Mouse (Mus musculus) hematopoietic stem cell, adult 5-6 weeks (primary cell): Measurements from ENCODE around the gene Ralb. TPM values are rescaled to one million over a fixed set of nuclear protein-coding genes. Genes with fewer than 3 reads are reported as not detected.
A peak's percentile ranks its signal among the peaks of the same experiment; 100 is the strongest.

Source experiments
- ATAC-seq, 2 experiments: fragments of 125-278 bp in 1 of 2; replicated peaks in 1 of 2; 2 replicates each; pipeline ENCODE4 v1.8.0; 2016 to 2017; ENCODE audit warnings: inconsistent platforms in 2 of 2, mild to moderate bottlenecking in 2 of 2, moderate number of reproducible peaks in 2 of 2, low read depth in 1 of 2, moderate TSS enrichment in 1 of 2; ENCODE audit not compliant: low FRiP score in 2 of 2, poor library complexity in 2 of 2, severe bottlenecking in 2 of 2, insufficient read depth in 1 of 2, low TSS enrichment in 1 of 2
- total RNA-seq: library from RNA; stranded (forward); fragments of 172-1452, 232-1000 nt; gene quantifications from 2 replicates; pipeline ENCODE4 v1.2.3, GENCODE M21; 2017

Ralb gene
- total RNA-seq, 1 experiment from 2014 or later, result 10.6 TPM

- no peak for ATAC-seq
These were observed 25.0 kb downstream of the Ralb start for GRCm38 (mm10) chr1:119479641-119480040.

- ATAC-seq, result peak; percentile 55 to 73
These were observed 27.7 kb downstream of the Ralb start for GRCm38 (mm10) chr1:119476905-119477353.

- ATAC-seq, result peak in 1 of 2 experiments; percentile 30; a peak in 2 of 4 replicates
These were observed 29.9 kb downstream of the Ralb start for GRCm38 (mm10) chr1:119474671-119475070.

- ATAC-seq, result no peak
These were observed 31.9 kb downstream of the Ralb start for GRCm38 (mm10) chr1:119472648-119473047.

- ATAC-seq, result no peak
These were observed 32.7 kb downstream of the Ralb start for GRCm38 (mm10) chr1:119471793-119472396.

GRCm38 (mm10) chr1:119463386-119463785, 41.2 kb downstream of the Ralb start:
- peak; percentile 71 for ATAC-seq

- no peak for ATAC-seq
These were observed 44.5 kb downstream of the Ralb start for GRCm38 (mm10) chr1:119460062-119460461.

GRCm38 (mm10) chr1:119457993-119458605, 46.5 kb downstream of the Ralb start:
- ATAC-seq, result peak in 1 of 2 experiments; percentile 43; a peak in 1 of 4 replicates

- 0 out of 4 replicates have a peak, but pooled peaks of 1 of the 2 experiments have one; percentile 10 for ATAC-seq
These were observed 47.1 kb downstream of the Ralb start for GRCm38 (mm10) chr1:119457528-119457855.

- ATAC-seq, result peak; percentile 44 to 74; a peak in 3 of 4 replicates
These were observed 47.7 kb downstream of the Ralb start for GRCm38 (mm10) chr1:119456671-119457527.

- no peak for ATAC-seq
These were observed 50.9 kb downstream of the Ralb start for GRCm38 (mm10) chr1:119453731-119454130.

- ATAC-seq, result no peak
These were observed 53.2 kb downstream of the Ralb start for GRCm38 (mm10) chr1:119451417-119451816.

- no peak for ATAC-seq
These were observed 53.8 kb downstream of the Ralb start for GRCm38 (mm10) chr1:119450651-119451345.

GRCm38 (mm10) chr1:119446753-119447283, 57.8 kb downstream of the Ralb start:
- no peak for ATAC-seq

- ATAC-seq, result no peak
These were observed 60.8 kb downstream of the Ralb start for GRCm38 (mm10) chr1:119443591-119444350.

- no peak for ATAC-seq
These were observed 61.7 kb downstream of the Ralb start for GRCm38 (mm10) chr1:119442901-119443300.
